Mouse (Mus musculus) kidney, postnatal 4 days (tissue): ENCODE measurements at regions not wholly inside any gene's neighbourhood (a gene's known extent, or its start where the extent isn't known, plus 50 kb on each side); places are given as distances from the start of the nearest gene placed in this dataset.

Experiments
- DNase-seq, 2 experiments: peaks; one replicate each; pipeline ENCODE4 v3.0.0; 2021; ENCODE audit warnings: mixed read lengths in 2 of 2

DNA sequence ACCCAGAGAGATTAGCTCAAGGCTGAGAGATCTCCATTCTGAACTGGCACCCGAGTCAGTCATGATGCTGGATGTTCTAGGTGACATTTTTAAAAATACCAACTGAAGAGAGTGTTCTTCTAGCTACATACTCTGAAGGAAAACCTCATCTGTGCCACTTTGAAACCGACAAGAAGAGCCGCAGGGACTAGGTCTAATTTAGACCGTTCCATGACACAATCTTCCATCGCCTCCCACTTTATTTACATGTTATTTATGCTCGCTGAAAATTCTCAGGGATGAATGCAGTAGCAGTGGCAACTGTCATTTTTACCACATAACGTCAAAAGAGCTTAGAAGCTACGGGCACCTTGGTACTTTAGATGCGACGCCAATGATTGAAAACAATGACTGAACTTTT, 514.1 kb upstream of the Gm10131 start:
- DNase-seq, result no peak

DNA sequence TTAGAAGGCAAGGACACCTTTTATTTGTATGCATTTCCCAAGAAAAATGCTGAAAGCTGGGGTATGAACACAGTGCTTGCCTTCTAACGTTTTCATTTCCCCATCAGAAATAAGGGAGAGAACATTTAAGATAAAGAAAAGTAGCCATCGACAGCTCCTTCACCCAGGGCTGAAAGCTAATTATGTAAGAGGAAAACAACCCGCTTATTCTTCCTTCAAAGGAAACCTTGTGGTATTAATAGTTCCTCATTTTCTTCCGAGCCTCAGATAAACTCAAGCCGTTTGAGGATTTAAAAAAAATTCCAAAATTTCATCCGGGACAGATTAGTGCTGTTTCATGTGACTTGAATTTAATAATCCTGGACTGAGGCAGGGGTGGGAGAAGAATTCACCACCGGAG, 512.2 kb upstream of the Gm10131 start:
- DNase-seq, result no peak

DNA sequence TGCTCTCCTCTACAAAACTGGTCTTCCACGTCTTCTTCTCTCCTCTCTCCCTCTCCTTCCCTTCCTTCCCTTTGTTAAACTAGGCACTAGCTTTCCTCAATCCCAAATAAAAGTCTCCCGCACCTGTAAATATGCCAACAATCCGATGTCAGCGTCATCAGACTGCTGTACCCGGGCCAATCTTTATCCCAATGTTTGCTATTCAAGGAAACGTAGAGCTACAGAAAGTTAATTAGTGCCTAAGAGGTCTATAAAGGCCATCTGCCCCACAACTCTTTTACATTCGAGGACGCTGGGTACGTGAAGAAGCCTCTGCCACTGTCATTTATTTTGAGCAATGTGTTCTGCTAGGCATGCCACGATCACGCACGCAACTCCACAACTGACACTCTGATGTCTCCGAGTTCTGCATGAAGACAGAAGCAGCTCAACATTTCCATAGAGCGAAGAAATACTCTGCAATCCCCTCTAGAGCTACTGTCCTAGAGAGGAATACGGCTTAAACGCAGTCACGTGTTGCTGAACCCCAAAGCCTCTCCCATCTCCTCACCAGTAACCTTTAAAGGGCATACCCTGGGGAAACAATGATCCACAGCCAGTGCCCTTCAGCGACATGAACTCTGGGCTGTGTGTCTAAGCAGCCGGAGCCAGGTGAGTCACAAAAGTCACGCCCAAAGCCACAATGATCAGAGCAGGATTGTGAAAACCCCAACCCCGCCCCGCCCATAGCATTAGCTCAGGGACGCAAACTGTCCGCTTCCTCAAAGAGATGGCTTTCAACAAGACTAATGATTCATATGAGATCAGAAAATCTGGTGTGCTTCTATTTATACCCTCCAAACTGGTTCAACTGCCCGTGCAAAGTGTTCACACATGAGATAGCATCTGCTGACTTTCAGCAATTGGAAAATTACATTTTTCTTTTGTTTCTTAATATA, 510.9 kb upstream of the Gm10131 start:
- no peak for DNase-seq

DNA sequence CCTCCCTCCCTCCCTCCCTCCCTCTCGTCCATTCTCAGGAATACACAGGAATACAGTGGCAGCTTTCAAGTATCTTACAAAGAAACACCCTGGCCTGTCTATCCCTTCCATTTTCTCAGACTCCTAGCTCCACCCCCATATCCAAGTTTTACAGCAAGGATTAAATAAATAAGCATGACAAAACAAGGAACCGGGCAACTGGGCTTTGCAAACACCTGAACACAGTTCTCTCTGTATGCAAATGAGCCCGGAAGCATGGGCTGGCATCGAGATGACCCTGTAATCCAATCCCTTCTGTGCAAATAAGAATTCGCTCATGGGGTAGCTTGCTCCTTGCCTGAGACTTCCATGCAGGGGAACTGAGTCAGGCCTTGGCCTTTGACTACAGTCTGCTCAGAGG, 506.5 kb upstream of the Gm10131 start:
- no peak for DNase-seq

DNA sequence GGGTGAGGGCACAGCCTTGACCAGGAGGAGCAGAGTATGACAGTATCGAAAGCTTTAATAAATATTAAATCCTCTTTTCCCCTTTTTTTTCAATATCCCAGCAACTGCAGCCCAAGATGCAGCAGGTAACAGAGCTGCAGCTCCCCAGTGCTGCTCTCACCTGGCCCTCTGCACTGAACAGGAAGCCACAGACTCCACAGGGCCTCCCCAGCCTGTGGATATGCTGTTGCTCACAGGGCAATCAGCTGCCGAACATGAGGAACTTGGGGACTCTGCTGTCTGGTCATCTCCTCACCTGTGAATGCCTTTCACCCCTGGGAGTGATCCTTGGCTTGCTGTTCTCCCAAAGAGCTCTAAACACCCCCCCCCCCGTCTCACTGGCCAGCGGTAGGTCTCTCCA, 503.4 kb upstream of the Gm10131 start:
- DNase-seq, result no peak

DNA sequence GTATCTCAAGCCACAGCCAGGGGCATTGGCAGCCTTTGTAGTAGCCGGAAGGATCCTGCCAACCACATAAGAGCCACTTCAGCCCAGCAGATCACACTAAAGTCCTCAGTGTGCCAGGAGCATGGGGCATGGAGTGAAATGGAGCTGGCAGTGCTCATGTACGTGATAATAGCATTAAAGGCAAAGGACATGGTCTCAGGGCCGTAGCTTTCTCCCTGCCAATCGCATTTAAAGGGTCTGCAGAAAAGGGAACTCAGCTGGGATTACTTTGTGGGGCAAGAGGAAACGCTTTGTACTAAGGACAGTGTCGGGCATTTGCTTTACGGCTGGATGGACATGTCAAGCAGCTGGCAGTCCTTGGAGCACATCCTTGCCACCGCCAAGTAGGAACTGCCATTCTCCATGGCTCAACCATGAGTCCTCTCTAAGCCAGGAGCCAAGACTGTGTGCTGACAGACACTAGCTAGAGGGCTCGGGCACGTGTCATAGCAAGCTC, 502.5 kb upstream of the Gm10131 start:
- no peak for DNase-seq

DNA sequence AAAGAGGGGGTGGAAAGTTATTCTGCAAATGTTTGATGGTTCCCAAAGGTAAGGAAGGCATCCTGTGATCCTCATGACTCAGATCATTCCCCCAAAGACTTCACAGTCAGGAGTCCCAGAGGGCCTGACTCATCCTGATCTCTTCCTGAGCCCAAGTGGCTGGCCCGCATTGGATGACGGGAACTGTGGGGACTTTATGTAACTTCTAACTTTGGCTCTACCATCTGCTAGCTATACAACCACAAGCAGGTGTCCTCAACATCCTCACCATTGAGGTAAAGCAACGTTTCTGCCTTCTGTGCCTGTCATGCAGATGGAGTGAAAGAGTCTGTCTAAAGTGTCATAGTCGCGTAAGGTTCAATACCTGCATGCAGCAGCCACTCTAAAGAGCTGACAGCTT, 501.6 kb upstream of the Gm10131 start:
- no peak for DNase-seq

GRCm38 (mm10) chr8:34612396-34612795, 500.9 kb upstream of the Gm10131 start:
- DNase-seq, result no peak

GRCm38 (mm10) chr8:34610186-34610585, 498.6 kb upstream of the Gm10131 start:
- no peak for DNase-seq

- no peak for DNase-seq
These were observed 495.9 kb upstream of the Gm10131 start for GRCm38 (mm10) chr8:34607426-34607825.

DNA sequence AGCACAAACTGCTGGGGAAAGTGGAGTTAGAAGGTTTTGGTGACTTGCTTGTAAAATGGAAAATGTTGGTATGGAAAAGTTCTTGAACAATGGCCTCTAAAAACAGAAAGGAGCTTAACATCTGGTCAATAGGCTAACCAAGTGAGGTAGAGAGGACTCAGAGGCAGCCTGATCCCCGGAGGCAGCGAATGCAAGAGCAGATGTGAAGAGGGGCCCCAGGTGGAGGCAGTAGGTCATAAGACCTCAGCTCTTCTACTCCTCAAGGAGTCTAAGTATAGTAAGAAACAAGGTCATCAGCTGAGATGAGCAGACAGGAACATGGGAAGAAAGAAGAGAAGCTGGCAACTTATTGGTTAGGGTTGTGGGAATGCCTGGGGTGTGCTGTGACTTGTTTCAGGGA, 493.5 kb upstream of the Gm10131 start:
- no peak for DNase-seq

DNA sequence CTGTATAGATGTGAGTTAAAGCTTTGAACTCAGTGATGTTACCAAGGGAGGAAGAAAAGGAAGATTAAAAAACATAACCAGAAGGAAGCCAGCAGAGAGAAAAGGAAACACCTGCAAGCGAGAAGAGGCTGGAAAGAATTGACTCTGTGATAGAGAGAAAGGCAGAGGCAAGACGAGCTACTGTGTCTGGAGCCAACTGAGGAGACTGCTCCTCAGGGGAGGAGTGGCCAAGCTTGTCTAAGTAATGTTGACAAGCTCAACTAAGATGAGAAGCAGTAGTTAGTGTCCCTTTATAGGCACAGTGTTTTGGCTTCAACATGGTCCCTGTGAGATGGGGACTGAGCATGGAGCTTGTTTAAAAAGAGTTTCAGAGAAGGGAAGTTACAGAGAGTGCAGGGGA, 493.0 kb upstream of the Gm10131 start:
- DNase-seq, result no peak

DNA sequence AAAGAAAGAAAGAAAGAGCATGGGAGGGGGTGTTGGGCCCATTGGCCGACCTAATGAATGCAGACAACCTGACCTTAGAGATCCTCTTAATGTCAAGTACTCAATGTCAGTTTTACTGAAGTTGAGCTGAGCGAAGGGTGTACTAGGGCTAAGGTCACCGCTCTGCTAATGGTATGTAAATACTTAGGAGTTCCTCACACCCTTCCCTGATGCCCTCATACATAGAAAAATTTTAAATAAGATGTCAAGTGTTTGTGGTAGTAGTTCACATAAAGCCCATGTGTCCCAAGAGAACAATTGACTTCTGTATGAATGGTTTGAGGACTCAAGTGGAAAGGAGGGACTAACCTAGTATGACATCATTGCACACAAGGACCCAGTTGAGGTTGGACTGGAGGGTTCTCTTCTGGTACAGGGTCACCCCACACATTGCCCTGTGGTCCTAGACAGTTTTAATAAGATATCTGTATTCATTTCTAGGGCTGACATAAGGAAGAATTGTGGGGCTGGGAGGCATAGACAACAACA, 490.0 kb upstream of the Gm10131 start:
- no peak for DNase-seq

- peak in 1 of 2 experiments; percentile 8 for DNase-seq
These were observed 489.3 kb upstream of the Gm10131 start for GRCm38 (mm10) chr8:34600880-34601279.

DNA sequence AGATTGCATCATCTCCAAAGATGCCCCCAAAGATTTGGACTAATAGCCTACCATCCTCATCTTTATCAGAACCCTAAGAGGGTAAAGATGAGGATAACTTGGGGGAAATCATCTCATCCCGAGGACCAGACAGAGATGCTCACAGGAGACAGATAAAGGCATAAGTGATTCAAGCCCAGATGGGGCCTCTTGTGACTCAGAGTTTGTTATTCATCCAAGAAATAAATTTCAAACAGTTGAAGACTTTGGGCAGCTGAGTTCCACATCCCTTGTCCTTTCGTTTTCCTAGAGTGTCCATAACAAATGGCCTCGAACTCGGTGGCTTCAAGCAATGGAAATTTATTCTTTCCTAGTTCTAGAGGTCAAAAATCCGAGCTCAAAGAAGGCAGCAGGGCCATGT, 485.1 kb upstream of the Gm10131 start:
- no peak for DNase-seq

DNA sequence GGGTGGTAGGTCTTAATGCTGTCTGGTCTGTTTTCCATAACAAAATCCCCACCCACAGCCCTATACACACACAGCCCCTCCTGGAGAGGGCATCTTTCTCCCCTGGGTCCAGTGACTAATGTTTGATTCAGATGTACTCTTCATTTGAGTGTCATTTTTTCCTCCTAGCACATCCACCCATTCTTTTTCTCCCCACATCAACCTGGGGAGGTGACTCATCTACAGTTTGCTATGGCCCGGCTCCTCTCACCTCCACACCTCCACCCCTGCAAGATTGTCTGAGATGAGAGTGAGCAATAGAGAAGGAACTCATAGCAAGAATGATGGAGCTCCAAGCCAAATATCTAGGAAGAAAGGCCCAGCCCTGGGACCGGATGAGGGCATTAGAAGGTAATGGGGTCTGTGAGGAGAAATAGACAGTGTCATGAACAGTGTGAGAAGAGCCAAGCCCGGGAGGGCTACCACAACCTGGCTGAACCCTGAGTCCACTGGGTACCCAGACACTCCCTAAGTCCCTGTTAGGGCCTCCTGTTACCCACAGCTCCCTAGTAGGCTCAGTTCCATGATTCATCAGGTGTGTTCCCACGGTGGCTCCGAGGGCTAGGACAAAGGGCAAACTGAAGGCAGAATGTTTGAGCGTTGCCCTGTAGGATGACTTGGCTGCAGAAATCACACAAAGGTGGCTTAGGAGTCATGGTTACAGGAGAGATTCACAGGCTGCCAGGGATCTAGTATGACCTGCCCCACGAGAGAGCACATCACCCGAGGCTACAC, 479.6 kb upstream of the Gm10131 start:
- no peak for DNase-seq

DNA sequence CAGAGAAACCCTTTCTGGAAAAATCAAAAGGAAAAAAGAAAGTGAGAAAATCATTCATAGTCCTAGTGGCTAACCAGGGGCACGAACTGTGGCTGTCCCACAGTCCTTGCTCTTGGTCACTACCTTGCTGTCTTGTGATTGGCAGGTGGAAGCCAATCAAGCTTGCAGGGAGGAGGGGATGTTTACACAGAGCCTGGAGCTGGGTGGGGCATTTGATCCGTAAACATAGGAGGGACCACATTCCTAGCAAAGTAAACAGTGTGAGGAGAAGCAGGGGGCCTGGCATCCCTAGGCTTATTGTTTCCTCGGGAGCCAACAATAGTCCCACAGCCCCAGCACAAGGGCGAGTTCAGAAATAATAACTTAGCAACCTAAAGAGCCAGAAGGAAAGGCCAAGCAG, 466.5 kb upstream of the Gm10131 start:
- no peak for DNase-seq

DNA sequence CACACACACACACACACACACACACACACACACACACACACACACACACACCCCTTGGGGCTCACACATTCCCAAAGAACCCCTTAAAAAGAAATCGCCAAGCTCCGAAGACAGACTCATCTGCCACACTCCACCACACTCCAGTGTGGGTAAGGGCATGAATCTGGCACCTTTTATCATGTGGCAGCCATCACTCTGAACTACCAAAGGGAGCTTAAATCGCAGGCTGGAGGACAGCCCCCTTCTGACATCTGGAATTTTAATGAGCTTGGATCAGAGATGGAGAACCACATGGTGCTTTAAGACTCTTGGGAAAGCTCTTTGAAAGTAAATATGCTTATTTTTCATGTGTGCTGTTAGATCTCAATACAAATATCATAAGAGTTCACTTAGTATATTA, 462.5 kb upstream of the Gm10131 start:
- DNase-seq, result no peak

GRCm38 (mm10) chr8:34573007-34573881, 461.7 kb upstream of the Gm10131 start:
- peak; percentile 16 to 37 for DNase-seq

- DNase-seq, result no peak
These were observed 460.2 kb upstream of the Gm10131 start for GRCm38 (mm10) chr8:34571736-34572135.

DNA sequence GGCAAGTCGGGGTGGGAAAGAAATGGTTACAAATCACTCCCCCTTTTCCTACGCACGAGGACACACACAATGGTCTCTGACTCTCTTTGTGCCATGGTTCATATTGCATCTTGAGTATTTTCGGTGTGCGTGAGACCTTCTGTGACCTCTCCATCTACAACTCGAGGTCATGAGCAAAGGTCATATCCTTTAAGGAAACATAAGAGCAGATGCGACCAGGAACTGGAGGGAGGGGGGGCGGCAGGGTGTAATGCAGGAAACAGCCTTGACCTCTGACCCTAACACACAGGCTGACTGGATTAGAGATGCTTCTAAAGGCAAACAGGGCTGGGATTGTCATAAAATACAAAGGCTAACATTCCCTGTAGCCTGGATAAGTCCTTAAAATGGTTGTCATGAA, 450.7 kb upstream of the Gm10131 start:
- peak; percentile 46 to 65 for DNase-seq

DNA sequence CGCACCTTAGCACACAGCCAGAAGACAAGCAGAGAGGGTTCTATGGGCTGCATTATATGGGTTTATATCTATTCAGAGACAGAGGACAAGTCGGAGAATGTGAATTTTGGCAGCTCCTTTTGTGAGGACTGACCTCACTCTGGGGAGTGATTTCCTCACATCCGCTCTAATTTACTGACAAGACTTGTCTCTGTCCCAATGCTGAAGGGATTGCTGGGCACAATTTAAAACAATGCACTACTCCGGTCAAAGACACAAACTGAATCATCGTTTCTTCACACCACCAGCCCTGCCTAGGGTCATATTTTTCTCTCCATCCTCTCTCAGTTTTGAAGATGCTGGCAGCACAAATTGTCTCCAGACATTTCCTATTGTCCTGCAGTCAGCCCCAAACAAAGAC, 438.2 kb upstream of the Gm10131 start:
- DNase-seq, result no peak

- DNase-seq, result no peak
These were observed 435.3 kb upstream of the Gm10131 start for GRCm38 (mm10) chr8:34546815-34547214.
